In genomic region chr6:115946389-115946788, GRCm38 (mm10) we compare ENCODE assay signal across 12 mouse cellular contexts. TPM values are rescaled to one million over a fixed set of nuclear protein-coding genes. Genes with fewer than 3 reads are reported as not detected.
DNase-seq lines count a peak whose midpoint lies in the region; ATAC-seq and TF ChIP-seq lines count a peak whose summit lies in the region.
"Had no signal": no experiment of that assay in that cellular context is flagged by ENCODE, and none has a peak within 500 bp of the region (broad histone marks: within the 10 kb centered on the region; RNA-seq: fewer than 3 reads in every experiment).

No protein-coding gene starts in this region.

- H3K9ac ChIP-seq in intestine, embryonic 16.5 days (ENCODE audit: low read depth, low read length), result no peak overlapping the region
- no peak overlapping the region for H3K9ac ChIP-seq in intestine, postnatal 0 days (ENCODE audit: low read depth, low read length)
- H3K9ac ChIP-seq: embryonic facial prominence, embryonic 15.5 days had no signal

- H3K4me2 ChIP-seq in intestine, embryonic 16.5 days (ENCODE audit: low read depth, low read length), result no peak overlapping the region
- H3K4me2 ChIP-seq in intestine, postnatal 0 days (replicated peaks; ENCODE audit: low read depth), result no peak overlapping the region
- H3K4me2 ChIP-seq: embryonic facial prominence, embryonic 15.5 days had no signal

- TF ChIP-seq CTCF in intestine, postnatal 0 days (IDR thresholded peaks at IDR 0.05; ENCODE audit: low read depth), result no peak

- H3K9me3 ChIP-seq in intestine, embryonic 16.5 days (ENCODE audit: control insufficient read depth, low read length), result peaks cover 2% of the 10 kb centered on the region; the same call in 1 of the 2 replicates
- no peaks in the 10 kb centered on the region for H3K9me3 ChIP-seq in intestine, postnatal 0 days (ENCODE audit: control insufficient read depth)
- H3K9me3 ChIP-seq: embryonic facial prominence, embryonic 15.5 days had no signal

- no peaks in the 10 kb centered on the region for H3K79me2 ChIP-seq in macrophage (ENCODE audit: inconsistent target)

- no peak for ATAC-seq in intestine, embryonic 16.5 days
- ATAC-seq in intestine, postnatal 0 days, result no peak
- peak; percentile 85 for ATAC-seq in common myeloid progenitor, adult 5-6 weeks (replicated peaks; ENCODE audit: low read depth, poor library complexity, severe bottlenecking)

- 0 out of 2 replicates have a peak overlapping the region, but pooled peaks have one; percentile 8 for H3K27ac ChIP-seq in intestine, embryonic 16.5 days (ENCODE audit: low read length)
- H3K27ac ChIP-seq in intestine, postnatal 0 days (ENCODE audit: low read depth, low read length), result no peak overlapping the region
- H3K27ac ChIP-seq in macrophage, result 0 out of 2 replicates have a peak overlapping the region, but pooled peaks have one; percentile 4
- H3K27ac ChIP-seq: embryonic facial prominence, embryonic 15.5 days had no signal

- no peak overlapping the region for H3K4me3 ChIP-seq in intestine, embryonic 16.5 days (ENCODE audit: low read length)
- H3K4me3 ChIP-seq in intestine, postnatal 0 days (ENCODE audit: low read depth, low read length), result no peak overlapping the region
- H3K4me3 ChIP-seq in macrophage (ENCODE audit: inconsistent target), result no peak overlapping the region
- H3K4me3 ChIP-seq: embryonic facial prominence, embryonic 15.5 days; megakaryocyte, embryonic 14.5 days had no signal

- no peaks in the 10 kb centered on the region for H3K36me3 ChIP-seq in intestine, embryonic 16.5 days (ENCODE audit: control insufficient read depth, insufficient read depth, low read length)
- no peaks in the 10 kb centered on the region for H3K36me3 ChIP-seq in intestine, postnatal 0 days (ENCODE audit: control insufficient read depth, insufficient read depth)
- no peaks in the 10 kb centered on the region for H3K36me3 ChIP-seq in macrophage (ENCODE audit: inconsistent target)
- H3K36me3 ChIP-seq: embryonic facial prominence, embryonic 15.5 days had no signal

- peak; percentile 68 to 82 for DNase-seq in adrenal gland, adult (ENCODE audit: inconsistent age in 2 of 2, low spot score in 1 of 2)
- no peak for DNase-seq in adrenal gland, adult 8-10 months
- DNase-seq in gastrocnemius, postnatal 10 days, result no peak
- DNase-seq in urinary bladder, postnatal 10 days (ENCODE audit: low spot score), result no peak

- H3K27me3 ChIP-seq in intestine, embryonic 16.5 days (replicated peaks; ENCODE audit: control insufficient read depth, insufficient read depth, low read length), result no peaks in the 10 kb centered on the region
- no peaks in the 10 kb centered on the region for H3K27me3 ChIP-seq in intestine, postnatal 0 days (replicated peaks; ENCODE audit: control insufficient read depth, insufficient read depth, low read length)
- H3K27me3 ChIP-seq: embryonic facial prominence, embryonic 15.5 days had no signal

- WGBS in intestine, embryonic 16.5 days, result 40% methylated on average over 6 of the region's 6 CpGs
- 46% methylated on average over 6 of the region's 6 CpGs for WGBS in intestine, postnatal 0 days
- 18% methylated on average over 6 of the region's 6 CpGs for WGBS in macrophage (ENCODE audit: missing documents)

- peaks cover 6% of the 10 kb centered on the region; the same call in 1 of the 2 replicates for H3K4me1 ChIP-seq in intestine, embryonic 16.5 days (ENCODE audit: control insufficient read depth, insufficient read depth, low read length)
- no peaks in the 10 kb centered on the region for H3K4me1 ChIP-seq in intestine, postnatal 0 days (replicated peaks; ENCODE audit: control insufficient read depth, insufficient read depth, low read length)

RNA-seq across cellular contexts. Expression of gene H1foo, which starts 1.7 kb away (rescaled TPM):
- under 1 TPM in 1 of 4 experiments, not detected in 3; 0.40 TPM for total RNA-seq in adrenal gland, adult 8-10 months (2022)
- polyA plus RNA-seq in intestine, embryonic 16.5 days (2015; fragmentation: Nextera tagmentation; extraction: Ambion mirVana), result not detected in 2 replicates
- polyA plus RNA-seq in intestine, postnatal 0 days (2015; fragmentation: Nextera tagmentation; extraction: Ambion mirVana), result not detected in 2 replicates
- total RNA-seq in common myeloid progenitor, adult 5-6 weeks (2017), result not detected in 2 replicates
- 1 to 10 TPM in 1 of 26 experiments, not detected in 25; 1.4 TPM for total RNA-seq in macrophage (2018; cell fraction: chromatin; rRNA removed)
- total RNA-seq in macrophage (2018; cell fraction: cytosol; rRNA removed), result under 1 TPM in 3 of 26 experiments, not detected in 23; 0.14 to 0.42 (median 0.19) TPM
- total RNA-seq in macrophage (2018; cell fraction: nucleus; rRNA removed), result under 1 TPM in 1 of 26 experiments, not detected in 25; 0.76 TPM
- not detected in 3 replicates for polyA plus RNA-seq in macrophage (2018)
- total RNA-seq in gastrocnemius, postnatal 10 days (2021), result not detected
- polyA plus RNA-seq: embryonic facial prominence, embryonic 15.5 days; limb, embryonic 11.5 days; small intestine, adult 2 months had no signal

RNA-seq across cellular contexts. Expression of gene Rho, which starts 14.8 kb away (rescaled TPM):
- total RNA-seq in adrenal gland, adult 8-10 months (2022), result 1 to 10 TPM in 3 of 4 experiments, under 1 TPM in 1; 0.52 to 1.9 (median 1.2) TPM
- 0.31 TPM in 1 of 2 replicates, not detected in the other for polyA plus RNA-seq in intestine, embryonic 16.5 days (2015; fragmentation: Nextera tagmentation; extraction: Ambion mirVana)
- 0.16 TPM in 1 of 2 replicates, not detected in the other for polyA plus RNA-seq in intestine, postnatal 0 days (2015; fragmentation: Nextera tagmentation; extraction: Ambion mirVana)
- total RNA-seq in common myeloid progenitor, adult 5-6 weeks (2017), result not detected in 2 replicates
- 1 to 10 TPM in 6 of 26 experiments, under 1 TPM in 12, not detected in 8; 0.19 to 2.0 (median 0.68) TPM for total RNA-seq in macrophage (2018; cell fraction: chromatin; rRNA removed)
- under 1 TPM in 5 of 26 experiments, not detected in 21; 0.03 to 0.13 (median 0.10) TPM for total RNA-seq in macrophage (2018; cell fraction: cytosol; rRNA removed)
- total RNA-seq in macrophage (2018; cell fraction: nucleus; rRNA removed), result 1 to 10 TPM in 5 of 26 experiments, under 1 TPM in 14, not detected in 7; 0.16 to 1.2 (median 0.54) TPM
- polyA plus RNA-seq in macrophage (2018), result not detected in 3 replicates
- under 1 TPM; 0.19 to 0.32 TPM for total RNA-seq in gastrocnemius, postnatal 10 days (2021)

RNA-seq across cellular contexts. Expression of gene Plxnd1, which starts 48.4 kb away (rescaled TPM):
- 100 to 1,000 TPM; 176 to 243 (median 208) TPM for total RNA-seq in adrenal gland, adult 8-10 months (2022)
- polyA plus RNA-seq in intestine, embryonic 16.5 days (2015; fragmentation: Nextera tagmentation; extraction: Ambion mirVana), result 18.7 and 19.3 TPM in 2 replicates
- polyA plus RNA-seq in intestine, postnatal 0 days (2015; fragmentation: Nextera tagmentation; extraction: Ambion mirVana), result 8.2 and 9.6 TPM in 2 replicates
- total RNA-seq in common myeloid progenitor, adult 5-6 weeks (2017), result 8.5 and 14.2 TPM in 2 replicates
- 1,000 to 10,000 TPM in 1 of 26 experiments, 100 to 1,000 TPM in 25; 192 to 1,896 (median 380) TPM for total RNA-seq in macrophage (2018; cell fraction: chromatin; rRNA removed)
- 100 to 1,000 TPM; 198 to 344 (median 273) TPM for total RNA-seq in macrophage (2018; cell fraction: cytosol; rRNA removed)
- total RNA-seq in macrophage (2018; cell fraction: nucleus; rRNA removed), result 100 to 1,000 TPM; 233 to 720 (median 426) TPM
- 130 to 283 TPM (median 243 TPM) in 3 replicates for polyA plus RNA-seq in macrophage (2018)
- 100 to 1,000 TPM in 1 of 2 experiments, 10 to 100 TPM in 1; 90.1 to 127 TPM for total RNA-seq in gastrocnemius, postnatal 10 days (2021)

Comparison
In these comparisons a context has a peak if more than half of its experiments do, and no peak if none do; other contexts are left out.
1. DNase-seq: peak in adrenal gland, adult (2 of 2); none in adrenal gland, adult 8-10 months (single experiment), gastrocnemius, postnatal 10 days (single experiment) and urinary bladder, postnatal 10 days (single experiment).